Mouse (Mus musculus) spleen, postnatal 14 days (tissue): ENCODE measurements around the gene Zfp451.
"Not testable (repeated sequence)": the region's sequence is repeated elsewhere in the genome, so short reads cannot be mapped to it uniquely, and the experiment has no call there.

Experiments
- DNase-seq, 2 experiments: peaks; one replicate each; pipeline ENCODE4 v3.0.0; 2021 to 2022; ENCODE audit warnings: low spot score in 2 of 2

Zfp451 gene

DNA sequence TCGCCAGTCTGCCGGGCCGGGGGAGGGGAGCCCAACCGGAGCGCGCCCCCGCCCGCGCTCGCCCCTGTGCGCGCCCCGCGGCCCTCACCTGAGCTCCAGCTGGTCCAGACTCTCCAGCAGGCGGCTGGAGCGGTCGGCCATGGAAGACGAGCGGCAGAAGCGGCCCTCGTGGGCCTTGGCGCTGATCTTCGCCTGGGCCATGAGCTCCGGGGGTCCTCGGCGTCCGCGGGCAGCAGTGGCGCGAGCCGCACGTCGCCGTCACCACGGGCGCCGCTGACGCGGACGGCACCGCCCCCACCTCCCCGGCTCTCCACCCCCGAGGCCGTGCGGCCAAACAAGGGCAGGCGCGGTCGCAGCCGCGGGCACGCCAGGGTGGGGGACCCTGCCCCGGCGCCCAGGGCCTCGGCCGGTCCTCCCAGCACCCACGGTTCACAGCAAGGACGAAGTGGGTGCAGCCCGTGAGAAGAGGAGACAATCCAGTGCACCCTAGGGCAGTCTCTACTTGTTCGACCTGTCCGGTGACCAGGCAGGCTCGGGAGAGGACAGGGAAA is 56.8 kb downstream of the Zfp451 start, which contains the start of gene Bag2:
TSS of gene Bag2 (minus strand) at position 305 of the 551 bp plus-strand sequence.
- DNase-seq, result peak; percentile 51 to 53

DNA sequence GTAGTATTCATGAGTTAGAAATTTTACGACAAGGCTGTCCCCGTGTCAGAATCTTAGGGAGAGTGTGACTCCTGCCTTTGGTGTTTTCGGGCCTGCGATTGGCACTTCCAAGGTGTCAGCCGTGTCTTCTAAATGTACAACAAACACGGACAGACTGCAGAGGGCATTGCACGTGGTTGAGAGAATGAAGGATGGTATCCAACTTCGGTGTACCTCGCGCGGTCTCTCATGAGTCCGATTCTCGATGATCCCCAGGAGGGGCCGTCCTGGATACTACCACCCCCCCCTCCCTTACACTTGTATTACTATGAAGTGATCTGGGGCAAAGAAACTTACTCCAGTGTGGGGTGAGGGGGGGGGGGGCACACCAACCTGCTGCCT is 57.4 kb downstream of the Zfp451 start:
- no peak for DNase-seq

DNA sequence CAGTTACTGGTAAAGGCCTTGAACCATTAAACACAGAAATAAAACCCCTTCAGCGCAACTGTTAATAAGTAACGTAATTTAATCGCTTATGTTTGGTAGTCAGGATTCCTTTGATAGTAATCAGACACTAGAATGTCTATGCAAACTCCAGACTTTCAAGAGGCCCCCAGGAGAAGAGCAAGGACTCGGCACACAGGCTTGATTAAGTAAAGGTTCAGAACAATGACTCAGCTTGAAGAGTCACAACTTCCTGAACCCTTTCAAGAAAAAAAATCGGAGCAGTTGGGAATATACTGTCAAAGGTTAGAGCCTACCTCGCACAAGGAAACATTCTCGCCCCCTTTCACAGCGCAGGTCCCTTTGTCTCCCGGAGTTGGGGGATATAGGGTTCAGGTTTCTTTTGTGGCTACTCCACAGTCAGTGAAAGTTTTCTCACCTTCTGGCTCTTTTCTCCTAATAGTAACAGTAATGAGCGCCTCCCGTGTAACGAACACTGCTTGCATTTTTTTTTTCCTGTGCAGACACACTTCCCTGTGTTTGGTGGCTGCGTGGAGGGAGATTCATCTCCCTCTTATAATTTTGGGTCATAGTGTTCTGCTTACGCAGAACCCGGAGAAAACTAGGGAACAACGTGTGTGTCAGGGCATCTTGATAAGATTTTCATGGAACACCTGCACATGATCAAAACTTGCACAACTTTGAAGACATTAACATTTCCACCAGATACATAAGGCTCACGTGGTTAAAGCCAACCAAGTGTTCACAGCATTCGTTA is 58.0 kb downstream of the Zfp451 start:
- DNase-seq, result no peak

DNA sequence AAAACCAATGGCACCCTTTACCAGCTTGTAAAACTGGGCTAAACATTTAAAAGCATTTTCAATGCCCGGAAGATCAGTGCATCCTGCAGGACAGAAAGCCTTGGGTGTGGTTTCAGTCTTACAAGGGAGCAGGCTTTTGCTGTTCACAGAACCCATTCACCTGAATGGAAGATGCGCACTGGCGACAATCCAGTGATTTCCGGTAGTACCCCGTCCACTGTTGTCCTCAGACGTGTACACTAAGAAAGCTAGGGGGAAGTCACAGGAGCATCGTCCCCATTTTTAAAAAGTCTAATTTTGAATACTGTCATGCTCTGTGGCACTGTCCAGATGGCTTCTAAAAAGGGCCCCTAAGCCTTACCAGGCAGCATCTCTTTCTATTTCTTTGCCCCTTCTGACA is 58.6 kb downstream of the Zfp451 start:
- DNase-seq, result no peak

DNA sequence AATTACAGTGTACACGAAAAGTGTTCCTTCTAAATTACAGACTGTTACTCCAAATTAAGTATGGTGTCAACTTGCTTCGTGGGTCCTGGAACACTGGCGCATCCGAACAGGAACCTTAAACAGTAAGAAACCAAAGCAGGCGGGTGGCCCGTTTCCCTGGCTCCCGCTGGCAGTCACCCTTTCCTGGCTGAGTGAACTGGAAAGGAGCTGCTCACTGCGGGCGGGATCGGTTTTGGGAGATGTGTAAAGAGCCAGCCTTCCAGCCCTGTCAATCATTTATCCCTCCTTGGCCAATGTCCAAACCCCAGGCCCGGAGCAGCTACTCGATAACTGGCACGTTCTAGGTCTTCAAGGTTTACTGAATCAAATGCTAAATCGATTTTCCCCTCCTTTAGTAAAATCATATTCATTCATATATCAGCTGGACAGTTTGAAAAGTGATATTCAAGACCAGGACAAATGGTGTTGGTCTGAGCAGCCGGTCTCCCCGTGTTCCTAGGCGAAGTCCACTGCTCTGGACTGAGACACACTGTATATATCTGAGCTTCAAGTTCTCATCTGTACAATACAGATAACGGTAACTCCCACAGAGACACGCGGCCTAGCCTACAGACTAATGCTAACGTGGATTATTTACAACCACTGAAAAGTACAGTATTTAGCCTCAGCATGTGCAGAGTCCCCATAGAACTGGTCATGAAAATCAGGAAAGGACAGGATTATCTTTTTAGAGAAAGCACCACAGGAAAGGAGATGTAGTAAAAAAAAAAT is 59.2 kb downstream of the Zfp451 start:
- DNase-seq, result peak; percentile 12 to 23

DNA sequence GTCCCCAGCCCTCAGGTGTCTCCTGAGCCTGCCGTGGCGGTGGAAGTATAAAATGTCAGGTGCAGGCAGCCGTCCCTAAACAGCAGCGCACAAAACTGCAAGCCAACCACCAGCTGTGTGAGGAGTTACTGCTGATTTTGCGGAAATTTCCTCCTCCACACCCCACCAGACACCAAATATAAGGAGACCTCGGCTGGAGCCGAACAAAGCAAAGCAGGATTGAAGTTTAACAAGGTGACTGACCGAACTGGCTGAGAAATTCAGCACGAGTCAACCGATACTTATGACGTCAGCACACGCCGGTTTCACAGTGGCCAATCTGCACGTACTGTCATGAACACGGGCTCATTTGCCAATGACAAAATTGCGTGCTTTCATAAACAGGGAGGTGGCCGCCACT is 60.3 kb downstream of the Zfp451 start:
- no peak for DNase-seq

DNA sequence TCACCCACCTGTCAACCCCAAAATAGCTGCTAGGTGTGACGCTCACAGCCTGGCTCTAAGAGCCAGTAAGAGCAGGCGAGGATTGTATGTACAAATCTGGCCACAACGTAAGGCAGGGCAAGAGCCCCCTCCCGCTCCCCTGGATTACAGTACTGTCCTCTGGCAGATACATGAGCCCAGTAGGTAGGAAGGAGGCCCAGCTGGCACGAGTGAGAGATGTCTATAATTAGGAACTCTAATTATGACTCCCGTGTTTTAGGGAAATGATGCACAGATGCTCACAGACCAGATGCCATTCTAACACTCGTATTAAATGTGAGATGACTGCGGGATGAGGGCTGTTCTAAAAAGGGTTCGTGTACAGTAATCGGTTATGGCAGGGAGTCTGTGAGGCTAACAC is 63.1 kb downstream of the Zfp451 start:
- no peak for DNase-seq

DNA sequence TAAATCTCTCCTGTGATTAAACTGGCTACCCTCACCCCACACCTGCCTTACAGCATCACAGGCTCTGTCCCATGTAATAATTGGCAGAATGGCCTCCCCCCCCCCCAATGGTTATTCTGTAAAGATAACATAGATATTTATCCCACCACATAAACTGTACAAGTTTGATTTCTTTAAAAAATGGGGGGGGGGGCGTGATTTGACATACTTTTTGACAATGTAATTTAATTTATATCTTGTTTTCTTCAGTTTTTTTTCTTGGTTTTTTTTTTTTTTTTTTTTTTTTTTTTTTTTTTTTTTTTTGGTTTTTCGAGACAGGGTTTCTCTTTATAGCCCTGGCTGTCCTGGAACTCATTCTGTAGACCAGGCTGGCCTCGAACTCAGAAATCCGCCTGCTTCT is 64.7 kb downstream of the Zfp451 start:
- DNase-seq, result not testable (repeated sequence)

DNA sequence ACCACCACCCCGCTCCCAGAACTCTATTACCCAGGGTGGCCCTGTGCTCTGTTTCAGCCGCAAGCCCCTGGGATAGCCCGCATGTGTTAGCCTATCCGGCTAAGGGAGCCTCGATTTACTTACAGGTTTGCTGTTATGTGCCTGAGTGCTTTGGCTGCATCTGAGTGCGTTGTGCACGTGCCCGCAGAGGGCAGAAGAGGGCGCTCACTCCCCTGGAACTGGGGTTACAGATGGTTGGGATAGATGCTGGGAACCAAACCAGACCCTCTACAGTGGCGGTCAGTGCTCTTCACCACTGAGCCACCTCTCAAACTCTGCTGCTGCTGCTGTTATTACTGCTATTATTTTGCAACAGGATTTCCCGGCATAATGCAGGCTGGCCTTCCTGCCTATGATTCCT is 65.3 kb downstream of the Zfp451 start:
- DNase-seq, result no peak

DNA sequence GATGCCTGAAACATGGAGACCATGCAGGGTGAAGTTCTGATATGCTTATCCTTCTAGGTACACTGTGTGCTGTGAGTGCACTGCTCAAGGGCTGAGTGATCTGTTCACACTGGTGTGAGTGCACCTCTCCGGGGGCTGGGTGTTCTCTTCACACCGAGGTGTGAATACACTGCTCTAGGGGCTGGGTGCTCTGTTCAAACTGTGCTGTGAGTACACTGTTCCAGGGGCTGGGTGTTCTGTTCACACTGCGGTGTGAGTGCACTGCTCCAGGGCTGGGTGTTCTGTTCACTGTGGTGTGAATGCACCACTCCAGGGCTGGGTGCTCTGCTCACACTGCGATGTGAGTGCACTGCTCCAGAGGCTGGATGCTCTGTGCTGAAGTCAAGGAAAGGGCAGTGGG is 68.5 kb downstream of the Zfp451 start:
- DNase-seq, result no peak

DNA sequence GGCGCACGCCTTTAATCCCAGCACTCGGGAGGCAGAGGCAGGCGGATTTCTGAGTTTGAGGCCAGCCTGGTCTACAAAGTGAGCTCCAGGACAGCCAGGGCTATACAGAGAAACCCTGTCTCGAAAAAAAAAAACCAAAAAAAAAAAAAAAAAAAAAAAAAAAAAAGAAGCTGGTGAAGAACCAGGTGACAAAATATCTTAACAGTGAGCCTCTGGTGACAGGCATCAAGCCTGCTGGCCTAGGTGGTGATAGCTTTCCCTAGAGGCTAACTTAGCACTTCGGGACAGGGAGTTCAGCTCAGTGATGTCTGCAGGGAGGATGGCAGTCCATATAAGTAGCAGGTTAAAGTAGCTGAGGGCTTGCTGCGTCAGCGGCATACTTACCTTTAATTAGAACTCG is 69.6 kb downstream of the Zfp451 start:
- not testable (repeated sequence) for DNase-seq

DNA sequence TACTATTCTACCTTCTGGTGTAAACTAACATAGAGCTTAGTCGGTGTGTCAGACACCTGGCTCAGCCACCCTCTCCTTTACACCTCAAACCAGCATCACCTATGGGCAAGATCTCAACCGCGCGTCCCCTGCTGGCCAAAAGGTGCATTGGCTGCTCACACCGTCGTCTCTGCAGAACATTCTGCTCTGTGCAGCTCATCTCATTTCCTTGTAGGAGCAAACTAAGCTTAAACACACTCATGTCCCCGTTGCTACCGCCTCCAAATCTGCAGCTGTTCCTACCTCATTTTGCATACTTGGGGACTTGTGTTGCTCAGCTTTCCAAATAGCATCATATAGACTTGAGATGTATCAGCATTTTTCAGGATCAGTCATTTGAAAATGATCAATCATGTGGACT is 71.5 kb downstream of the Zfp451 start:
- no peak for DNase-seq

DNA sequence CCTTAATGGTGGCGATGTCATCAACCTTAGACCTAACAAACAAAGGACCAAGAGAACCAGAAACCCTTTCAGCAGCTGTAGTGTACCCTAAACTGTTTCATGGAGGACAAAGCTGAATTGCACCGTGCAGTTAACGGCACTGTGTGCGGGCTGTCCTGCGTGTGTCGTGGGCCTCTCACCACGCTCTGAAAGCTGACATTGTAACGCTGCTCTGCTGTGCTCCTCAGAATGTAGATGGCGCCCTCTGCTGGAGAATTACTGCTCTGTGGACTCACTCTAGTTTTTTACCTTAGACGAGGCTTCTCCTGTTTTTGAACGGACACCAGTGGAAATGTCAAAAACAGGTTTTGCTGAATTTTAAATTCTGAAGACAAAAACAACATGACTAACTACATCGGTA is 75.1 kb downstream of the Zfp451 start:
- peak; percentile 45 to 76 for DNase-seq

DNA sequence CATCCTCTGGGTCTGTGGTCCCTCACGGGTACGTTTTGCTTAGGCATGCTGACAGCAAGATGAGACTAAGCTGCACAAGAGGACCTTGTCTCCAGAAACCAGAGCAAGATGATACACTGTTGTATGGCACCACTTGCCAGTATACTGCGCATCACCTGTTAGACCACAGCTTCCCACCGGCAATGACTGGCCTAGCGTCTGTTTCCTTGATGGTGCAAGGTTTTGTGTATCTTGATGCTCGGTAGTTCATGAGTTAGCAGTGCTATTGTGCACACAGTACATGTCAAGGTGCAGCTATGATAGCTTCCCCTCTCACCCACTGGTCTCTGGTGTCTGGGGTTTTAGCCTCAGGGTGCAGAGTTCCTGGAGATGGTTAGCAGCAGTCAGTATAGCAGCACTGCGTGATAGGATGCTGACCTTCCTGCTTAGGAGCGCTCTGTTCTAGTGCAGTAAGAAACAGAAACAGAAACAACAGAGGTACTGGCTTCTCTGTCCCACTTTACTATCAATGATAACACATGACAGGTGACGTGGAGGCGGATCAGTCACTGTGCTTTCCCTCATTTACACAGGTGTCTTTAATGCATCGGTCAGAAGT is 75.6 kb downstream of the Zfp451 start:
- DNase-seq, result no peak

DNA sequence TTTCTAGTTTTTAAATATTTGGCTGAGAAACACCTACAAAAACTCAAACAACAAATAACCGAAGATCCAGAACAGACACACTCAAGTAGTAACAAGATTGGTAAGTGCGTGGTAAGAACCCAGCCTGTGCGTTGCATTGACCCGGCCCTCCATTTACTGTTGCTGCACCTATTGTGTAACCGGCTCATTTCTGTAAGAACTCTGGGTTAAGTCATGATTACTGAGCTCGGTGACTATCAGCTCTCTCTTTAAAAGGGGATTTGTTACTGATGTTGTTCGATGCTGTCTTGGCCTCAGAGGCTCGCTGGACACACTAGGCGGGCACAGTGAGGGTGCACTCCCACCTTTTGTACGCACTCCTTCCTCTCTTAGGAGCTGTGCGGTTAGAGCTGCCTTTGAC is 76.1 kb downstream of the Zfp451 start:
- no peak for DNase-seq

DNA sequence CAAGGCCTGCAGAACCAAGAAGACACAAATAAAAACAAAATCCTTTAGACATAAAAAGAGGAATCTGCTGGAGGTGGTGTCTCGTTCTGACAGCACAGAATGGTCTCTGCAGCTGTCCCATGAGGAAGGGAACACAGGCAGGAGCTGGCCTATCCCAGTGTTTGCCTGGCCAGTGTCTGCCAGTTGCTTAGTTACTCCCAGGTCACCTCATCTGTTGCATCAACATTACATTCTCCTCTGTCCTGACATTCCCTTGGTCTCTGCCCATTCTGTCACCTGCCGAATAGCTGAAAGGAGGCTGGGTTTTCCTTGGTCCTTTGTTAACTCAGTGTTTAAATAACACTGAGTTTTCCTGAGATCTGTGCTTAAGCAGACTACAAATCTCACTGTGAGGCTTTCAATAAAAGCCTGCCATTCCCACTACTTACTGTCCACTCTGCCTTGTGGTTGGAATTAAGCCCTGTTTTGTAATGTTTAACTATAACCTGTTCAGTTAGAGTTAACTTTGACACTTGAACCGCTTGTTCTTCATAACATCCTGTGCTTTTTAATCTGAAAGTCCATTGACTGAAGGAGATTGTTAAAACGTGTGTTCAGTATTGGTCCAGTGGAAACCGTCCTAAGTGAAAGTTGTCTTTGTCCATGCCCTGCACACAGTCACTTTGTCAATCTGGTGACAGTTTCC is 80.3 kb downstream of the Zfp451 start:
- no peak for DNase-seq

DNA sequence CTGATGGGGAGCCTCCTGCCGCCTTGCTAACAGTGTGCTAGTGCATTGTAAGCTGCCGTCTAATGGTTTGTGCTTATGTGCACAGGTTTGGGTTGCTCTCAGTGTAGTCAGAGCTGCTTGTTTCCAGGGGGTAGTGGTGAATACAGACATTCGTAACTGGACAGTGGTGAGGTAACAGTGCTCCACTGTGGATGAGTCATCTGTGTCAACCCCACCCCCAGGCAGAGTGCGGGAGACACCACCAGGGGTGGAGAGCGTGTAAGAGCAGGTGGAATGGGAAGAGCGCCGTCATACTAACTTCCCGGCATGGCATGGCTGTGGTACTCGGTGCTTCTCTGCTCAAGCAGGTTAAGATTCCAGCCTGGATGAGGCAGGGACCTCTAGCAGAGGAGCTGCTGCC is 81.4 kb downstream of the Zfp451 start:
- DNase-seq, result no peak

DNA sequence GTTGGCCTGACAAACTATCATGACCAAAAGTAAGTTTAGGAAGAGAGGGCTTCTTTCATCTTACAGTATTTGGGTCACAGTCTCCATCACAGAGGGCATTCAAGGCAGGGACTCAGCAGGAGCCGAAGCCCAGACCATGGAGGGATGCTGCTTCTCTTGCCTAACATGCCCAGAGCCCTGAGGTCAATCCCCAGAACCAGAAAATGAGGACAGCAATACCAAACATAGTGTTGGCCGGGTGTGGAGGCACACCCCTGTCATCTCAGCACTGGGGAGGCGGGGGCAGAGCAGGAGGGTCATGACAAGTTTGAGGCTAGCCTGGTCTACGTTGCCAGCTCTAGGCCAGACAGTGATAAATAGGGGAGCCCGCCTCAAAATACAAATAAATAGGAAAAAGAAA is 89.3 kb downstream of the Zfp451 start:
- DNase-seq, result no peak

DNA sequence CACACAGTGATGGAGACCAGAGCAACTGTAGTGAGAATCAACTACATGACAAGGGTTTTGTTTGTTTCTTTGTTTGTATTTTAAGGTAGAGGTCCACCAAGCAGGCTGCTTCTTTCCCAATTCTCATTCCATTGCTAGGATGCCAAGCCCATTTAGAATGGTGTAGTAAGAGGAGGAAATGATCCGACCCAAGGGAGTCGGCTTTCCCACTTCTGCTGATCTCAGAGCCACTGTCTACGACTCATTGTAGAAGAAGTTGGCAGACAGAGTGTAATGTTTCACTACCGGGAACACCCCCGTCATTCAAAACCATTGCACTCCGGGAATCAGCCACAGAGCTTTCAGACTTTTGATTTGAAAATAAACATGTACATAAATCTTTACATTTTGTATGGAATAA is 89.9 kb downstream of the Zfp451 start:
- no peak for DNase-seq

DNA sequence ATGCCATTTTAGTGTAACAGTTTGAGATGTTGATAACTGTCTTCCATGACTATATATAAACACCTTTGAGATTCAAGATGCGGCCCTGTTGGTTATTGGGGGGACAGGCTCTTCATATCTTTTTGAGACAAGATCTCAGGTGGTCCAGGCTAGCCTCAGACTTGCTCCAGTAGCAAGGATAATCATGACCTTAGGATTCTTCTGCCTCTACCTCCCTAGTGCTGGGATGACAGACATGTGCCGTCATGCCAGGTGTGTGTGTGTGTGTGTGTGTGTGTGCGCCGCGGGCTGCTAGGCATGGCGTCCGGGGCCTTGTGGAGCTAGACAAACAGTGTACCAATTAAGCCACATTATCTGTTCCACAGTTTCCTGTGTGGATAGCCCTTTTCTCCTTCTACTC is 93.4 kb downstream of the Zfp451 start:
- DNase-seq, result no peak

DNA sequence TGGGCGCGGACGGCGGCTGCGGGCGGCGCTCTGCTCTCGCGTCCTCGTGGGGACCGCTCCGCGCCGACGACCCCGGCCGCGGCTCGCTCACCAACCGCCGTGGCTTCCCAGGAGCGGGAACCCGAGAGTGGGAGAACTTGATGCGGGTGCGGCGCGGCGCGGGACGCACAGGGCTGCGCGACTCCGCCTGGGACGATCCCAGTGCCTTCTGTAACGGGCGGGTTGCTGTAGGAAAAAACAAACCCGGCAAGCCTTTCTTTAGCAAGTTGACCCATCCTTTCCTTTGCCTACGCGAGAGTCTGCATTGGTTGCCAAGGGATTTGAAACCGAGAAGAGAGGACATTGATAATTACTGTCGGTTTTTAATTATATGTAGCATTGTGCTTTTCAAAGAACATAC is 94.2 kb downstream of the Zfp451 start:
- no peak for DNase-seq

DNA sequence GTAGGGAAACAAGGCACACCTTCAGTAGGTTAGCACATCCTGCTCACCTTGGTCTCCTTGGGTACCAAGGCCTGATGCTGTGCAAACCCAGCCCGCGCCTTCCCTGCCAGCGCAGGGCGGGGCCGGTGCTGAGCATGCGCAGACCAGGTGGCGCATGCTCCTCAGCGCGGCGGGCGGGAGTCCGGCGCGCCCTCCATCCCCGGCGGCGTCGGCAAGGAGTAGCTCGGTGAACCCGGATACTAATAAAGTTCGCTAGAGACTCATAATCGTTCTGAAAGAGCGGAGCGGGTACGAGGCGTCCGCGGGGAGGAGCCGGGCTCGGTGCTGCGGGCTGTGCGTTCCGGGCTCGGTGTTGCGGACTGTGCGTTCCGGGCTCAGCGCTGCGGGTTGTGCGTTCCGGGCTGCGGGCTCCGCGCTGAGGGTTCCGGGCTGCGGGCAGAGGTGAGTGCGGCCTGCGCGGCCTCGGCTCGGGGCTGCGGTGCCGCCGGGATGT is 94.6 kb downstream of the Zfp451 start, which contains the start of gene Rab23:
TSS of gene Rab23 (plus strand) at position 155 of the 493 bp plus-strand sequence.
- DNase-seq, result peak; percentile 49 to 59
